Mouse (Mus musculus): ENCODE measurements around the gene Trim9. TPM values are rescaled to one million over a fixed set of nuclear protein-coding genes. Genes with fewer than 3 reads are reported as not detected.

Trim9 gene
- total and polyA plus RNA-seq, 3 experiments: not detected

DNA sequence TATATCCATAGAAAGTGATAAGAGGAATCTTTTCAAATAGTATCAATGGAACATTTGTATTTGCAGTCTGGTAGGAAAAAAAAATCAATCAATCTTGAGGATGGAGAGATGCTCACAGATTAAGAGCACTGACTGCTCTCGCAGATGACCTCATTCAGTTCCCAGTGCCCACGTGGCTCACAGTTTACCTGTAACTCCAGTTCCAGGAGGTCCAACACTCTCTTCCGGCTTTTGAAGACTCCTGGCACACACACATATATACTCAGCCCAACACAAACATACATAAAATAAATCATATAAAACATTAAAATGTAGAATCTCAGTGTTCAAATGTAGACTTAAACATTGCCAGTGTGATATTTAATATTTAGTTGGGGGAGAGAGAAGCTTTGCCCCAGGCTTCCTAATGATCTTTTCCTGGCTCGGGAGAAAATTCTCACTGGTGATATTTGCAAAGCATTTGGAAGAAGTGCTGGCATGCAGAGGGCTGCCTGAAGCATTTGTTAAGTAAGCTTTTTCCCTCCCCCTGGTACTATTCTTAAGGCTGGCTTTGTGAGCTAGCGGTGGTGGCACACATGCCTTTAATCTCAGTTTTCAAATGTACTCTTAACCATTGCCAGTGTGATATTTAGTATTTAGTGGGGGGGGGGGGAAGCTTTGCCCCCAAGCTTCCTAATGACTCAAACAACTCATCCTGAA, 45.2 kb downstream of the Trim9 start:
- Histone ChIP-seq H3K4me1 (ENCODE audit: control insufficient read depth in 1 of 2, insufficient read depth in 2 of 2, low read length in 2 of 2) (peaks cover 0 to 5% of the 10 kb centered on the region in 2 experiments; a peak in 1 of 4 replicates), H3K79me2 (ENCODE audit: control insufficient read depth, insufficient read depth, low read length, poor library complexity) (no peaks in the 10 kb centered on the region)
- TF ChIP-seq CHD1 (IDR thresholded peaks at IDR 0.05; ENCODE audit: low read depth, low read length) (no peak), MYB (IDR thresholded peaks at IDR 0.05; ENCODE audit: low read depth, low read length) (no peak), GATA1 (IDR thresholded peaks at IDR 0.05; ENCODE audit: low read depth, low read length) (no peak), MAZ (IDR thresholded peaks at IDR 0.05; ENCODE audit: low read depth, low read length) (no peak), EP300 (IDR thresholded peaks at IDR 0.05; ENCODE audit: low read depth in 1 of 2, low read length in 2 of 2) (no peak), ZC3H11A (IDR thresholded peaks at IDR 0.05; ENCODE audit: low read depth, low read length) (no peak), JUND (IDR thresholded peaks at IDR 0.05; ENCODE audit: low read depth, low read length) (no peak), UBTF (IDR thresholded peaks at IDR 0.05; ENCODE audit: borderline replicate concordance, insufficient read depth, low read depth, low read length) (no peak), NELFE (IDR thresholded peaks at IDR 0.05; ENCODE audit: low read depth, low read length) (no peak), ZNF384 (IDR thresholded peaks at IDR 0.05; ENCODE audit: low read depth, low read length) (no peak), ZKSCAN1 (IDR thresholded peaks at IDR 0.05; ENCODE audit: low read depth, low read length) (no peak), POLR2AphosphoS5 (IDR thresholded peaks at IDR 0.05; ENCODE audit: borderline replicate concordance, low read depth, low read length) (no peak)

DNA sequence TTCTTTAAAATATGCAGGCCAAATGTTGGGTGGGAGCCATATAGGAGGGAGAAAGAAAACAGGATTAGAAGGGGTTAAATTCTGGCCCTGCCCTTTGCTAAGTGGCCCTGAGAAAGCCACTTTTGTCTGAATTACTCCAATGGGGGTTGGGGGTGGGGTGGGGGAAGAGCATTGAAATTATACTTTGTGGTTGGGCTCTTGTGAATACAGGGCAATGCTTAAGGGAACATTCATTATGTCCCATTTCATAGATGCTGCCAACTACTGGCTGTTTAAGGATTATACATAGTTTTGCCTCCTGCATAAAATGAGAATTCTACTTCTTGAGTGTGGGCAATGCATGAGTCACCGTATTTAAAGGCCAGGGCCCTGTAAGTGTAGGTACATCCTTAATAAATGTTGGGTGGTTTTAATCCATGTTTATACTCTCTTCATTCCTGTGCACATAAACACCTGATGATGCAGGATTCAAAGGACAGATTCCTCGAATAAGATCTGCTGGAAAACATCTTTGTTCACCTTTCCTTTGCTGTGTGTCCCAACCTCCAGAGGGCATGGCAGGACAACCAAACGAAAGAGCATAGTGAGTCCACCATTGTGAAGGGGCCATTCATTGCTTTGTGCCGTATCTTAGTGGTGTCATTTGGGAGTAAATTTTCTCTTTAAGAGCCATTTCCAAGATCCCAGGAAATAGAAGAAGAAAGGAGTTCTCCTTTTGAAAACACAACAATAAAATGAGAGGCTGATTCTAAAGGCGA, 53.3 kb downstream of the Trim9 start:
- Histone ChIP-seq H3K4me3 (ENCODE audit: control insufficient read depth in 1 of 2, insufficient read depth in 1 of 2, low read depth in 2 of 2, low read length in 2 of 2) (no peak overlapping the region), H3K36me3 (ENCODE audit: control insufficient read depth in 1 of 2, insufficient read depth in 2 of 2, low read length in 2 of 2) (no peaks in the 10 kb centered on the region), H3K4me1 (ENCODE audit: control insufficient read depth in 1 of 2, insufficient read depth in 2 of 2, low read length in 2 of 2) (no peaks in the 10 kb centered on the region), H3K27me3 (ENCODE audit: control insufficient read depth in 1 of 2, insufficient read depth in 2 of 2, low read length in 2 of 2) (peaks cover 4 to 8% of the 10 kb centered on the region in 2 experiments), H3K27ac (ENCODE audit: control insufficient read depth, low read depth, low read length) (no peak overlapping the region), H3K9me3 (replicated peaks; ENCODE audit: insufficient read depth, low read length) (no peaks in the 10 kb centered on the region), H3K79me2 (ENCODE audit: control insufficient read depth, insufficient read depth, low read length, poor library complexity) (no peaks in the 10 kb centered on the region), H3K9ac (ENCODE audit: control insufficient read depth, low read depth, low read length, poor library complexity, severe bottlenecking) (no peak overlapping the region)
- TF ChIP-seq RCOR1 (IDR thresholded peaks at IDR 0.05; ENCODE audit: low read depth, low read length) (no peak), CHD1 (IDR thresholded peaks at IDR 0.05; ENCODE audit: low read depth, low read length) (no peak), CHD2 (IDR thresholded peaks at IDR 0.05; ENCODE audit: low read length) (no peak), BHLHE40 (IDR thresholded peaks at IDR 0.05; ENCODE audit: borderline replicate concordance, low read depth, low read length) (no peak)
- DNase-seq (ENCODE audit: low read depth, low spot score): no peak

More for the DNA sequence above, 45.2 kb downstream of the Trim9 start:
- Histone ChIP-seq H3K27me3 (ENCODE audit: control insufficient read depth in 1 of 2, insufficient read depth in 2 of 2, low read length in 2 of 2) (peaks cover 0 to 7% of the 10 kb centered on the region in 2 experiments; a peak in 3 of 4 replicates), H3K27ac (ENCODE audit: control insufficient read depth, low read depth, low read length) (no peak overlapping the region), H3K4me3 (ENCODE audit: control insufficient read depth in 1 of 2, insufficient read depth in 1 of 2, low read depth in 2 of 2, low read length in 2 of 2) (no peak overlapping the region), H3K36me3 (ENCODE audit: control insufficient read depth in 1 of 2, insufficient read depth in 2 of 2, low read length in 2 of 2) (no peaks in the 10 kb centered on the region), H3K9ac (ENCODE audit: control insufficient read depth, low read depth, low read length, poor library complexity, severe bottlenecking) (no peak overlapping the region), H3K9me3 (replicated peaks; ENCODE audit: insufficient read depth, low read length) (no peaks in the 10 kb centered on the region)
- DNase-seq (ENCODE audit: low read depth, low spot score): no peak
